Mouse (Mus musculus) liver, embryonic 16.5 days (tissue): ENCODE measurements around the gene Stard3. TPM values are rescaled to one million over a fixed set of nuclear protein-coding genes. Genes with fewer than 3 reads are reported as not detected.
A peak's percentile ranks its signal among the peaks of the same experiment; 100 is the strongest.

Experiments used
- ATAC-seq: fragments of 200-750 bp; cut with Nextera tagmentation; 2 replicates; pipeline ENCODE4 v1.8.0; 2017; ENCODE audit warnings: low read depth, mild to moderate bottlenecking, moderate number of reproducible peaks, moderate library complexity
- H3K27ac ChIP-seq: fragments of 300-500 bp; sonication (generic); 2 replicates; pipeline ENCODE4 v1.5.1; 2014; ENCODE audit warnings: mild to moderate bottlenecking, low read length
- H3K27me3 ChIP-seq: fragments of 300-500 bp; sonication (generic); 2 replicates; pipeline ENCODE4 v1.6.1; 2014; ENCODE audit warnings: low read depth, low read length, mixed read lengths; ENCODE audit not compliant: control insufficient read depth, insufficient read depth
- H3K36me3 ChIP-seq: fragments of 300-500 bp; sonication (generic); 2 replicates; pipeline ENCODE4 v1.6.1; 2014; ENCODE audit warnings: mild to moderate bottlenecking; ENCODE audit not compliant: control insufficient read depth, insufficient read depth
- H3K4me1 ChIP-seq: fragments of 300-500 bp; sonication (generic); 2 replicates; pipeline ENCODE4 v1.6.1; 2014; ENCODE audit warnings: low read depth, low read length, mixed read lengths; ENCODE audit not compliant: control insufficient read depth
- H3K4me2 ChIP-seq: fragments of 300-500 bp; sonication (generic); 2 replicates; pipeline ENCODE4 v1.6.1; 2014; ENCODE audit warnings: low read depth, low read length, mixed read lengths
- H3K4me3 ChIP-seq: fragments of 300-500 bp; sonication (generic); 2 replicates; pipeline ENCODE4 v1.5.1; 2014; ENCODE audit warnings: low read depth, mild to moderate bottlenecking, low read length
- H3K9ac ChIP-seq: fragments of 300-500 bp; sonication (generic); 2 replicates; pipeline ENCODE4 v1.6.1; 2014; ENCODE audit warnings: low read depth, low read length
- H3K9me3 ChIP-seq: fragments of 300-500 bp; sonication (generic); replicated peaks from 2 replicates; pipeline ENCODE4 v1.6.1; 2016; ENCODE audit warnings: low read length; ENCODE audit not compliant: control insufficient read depth
- WGBS: fragments of 180-500 bp; shearing (Covaris S2); extraction: QIAGEN DNeasy Blood & Tissue Kit; methylation state at CpG from one replicate; pipeline ENCODE4 v1.1.7; 2014; ENCODE audit not compliant: insufficient replicate concordance; 5-methylcytosine and 5-hydroxymethylcytosine counted together
- polyA plus RNA-seq: library from polyadenylated mRNA; unstranded; fragments of >200 nt; fragmentation: Nextera tagmentation; extraction: Ambion mirVana; gene quantifications from 2 replicates; pipeline ENCODE4 v1.2.1, GENCODE M21; 2015

Gene Stard3
- polyA plus RNA-seq, 1 experiment from 2014 or later, result 17.3 TPM

DNA sequence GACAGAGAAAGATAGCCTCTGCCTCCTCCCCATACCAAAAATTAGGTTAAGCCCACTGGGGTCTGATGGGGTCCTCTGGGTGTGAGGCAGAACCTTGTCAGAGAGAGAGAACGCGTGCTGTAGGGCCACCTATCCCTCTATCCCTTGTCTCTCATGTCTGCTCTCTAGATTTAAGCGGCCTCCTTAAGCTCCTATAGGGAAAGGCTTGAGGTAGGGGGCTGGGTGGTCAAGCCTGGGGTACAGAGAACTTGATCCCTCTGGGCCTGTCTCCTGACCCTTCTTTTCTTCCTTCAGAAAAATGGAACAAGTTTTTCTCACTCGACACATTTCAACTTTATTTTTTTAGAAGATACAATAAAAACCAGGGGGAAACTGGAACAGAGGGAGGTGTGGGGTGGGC lies 25.3 kb upstream of the Stard3 start:
- 56% methylated on average over 4 of the region's 4 CpGs for WGBS
- no peaks in the 10 kb centered on the region for H3K36me3 ChIP-seq
- no peak overlapping the region for H3K27ac ChIP-seq
- ATAC-seq, result no peak
- peaks cover 94% of the 10 kb centered on the region for H3K27me3 ChIP-seq
- no peaks in the 10 kb centered on the region; the same call in 1 of the 2 replicates for H3K4me1 ChIP-seq
- no peaks in the 10 kb centered on the region for H3K9me3 ChIP-seq
- no peak overlapping the region for H3K9ac ChIP-seq
- no peak overlapping the region for H3K4me3 ChIP-seq
- H3K4me2 ChIP-seq, result no peak overlapping the region

- Histone ChIP-seq H3K36me3 (no peaks in the 10 kb centered on the region), H3K9ac (no peak overlapping the region), H3K4me3 (no peak overlapping the region), H3K27ac (no peak overlapping the region), H3K4me1 (no peaks in the 10 kb centered on the region; the same call in 1 of the 2 replicates), H3K9me3 (no peaks in the 10 kb centered on the region), H3K27me3 (peaks cover 94% of the 10 kb centered on the region), H3K4me2 (no peak overlapping the region)
- 58% methylated on average over 10 of the region's 10 CpGs for WGBS
- ATAC-seq, result no peak
Measured at GRCm38 (mm10) chr11:98333263-98333696, 24.9 kb upstream of the Stard3 start.

DNA sequence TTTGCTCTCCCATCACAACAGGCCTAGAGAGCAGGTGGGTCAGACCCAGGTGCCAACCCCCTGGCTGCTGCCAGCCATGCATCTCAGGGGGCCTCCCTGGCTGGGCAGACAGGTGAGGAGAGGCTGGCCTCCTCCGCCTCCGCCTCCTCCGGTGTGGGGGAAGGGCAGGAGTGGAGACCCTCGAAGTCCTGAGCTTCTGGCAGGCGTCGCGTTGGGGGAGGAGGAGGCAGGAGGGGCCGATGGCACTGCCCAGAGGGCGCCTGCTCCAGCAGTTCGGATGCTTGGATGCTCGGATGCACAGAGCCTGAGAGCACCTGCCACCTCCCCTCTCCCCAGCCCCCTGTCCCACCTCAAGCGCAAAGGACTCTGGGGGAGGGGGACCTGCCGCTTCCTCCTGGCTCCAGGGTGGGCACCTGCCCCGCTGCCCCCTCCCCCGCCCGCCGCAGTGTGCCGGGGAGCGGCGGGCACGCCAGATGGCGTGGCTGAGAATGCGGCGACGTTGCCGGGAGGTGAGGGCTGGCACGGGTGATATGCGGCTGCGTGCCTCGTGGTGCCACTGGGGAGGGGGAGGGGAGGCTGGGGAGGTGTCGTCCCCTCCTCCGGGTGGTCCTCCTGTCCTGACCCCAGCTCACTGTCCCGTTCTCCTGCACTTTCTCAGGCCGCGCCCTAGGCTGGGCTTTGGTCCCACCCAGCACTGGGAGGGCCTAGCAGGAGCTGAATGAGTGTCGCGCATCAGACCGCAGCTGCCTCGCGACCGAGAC lies 24.0 kb upstream of the Stard3 start:
- Histone ChIP-seq H3K4me3 (no peak overlapping the region), H3K36me3 (no peaks in the 10 kb centered on the region), H3K4me1 (no peaks in the 10 kb centered on the region; the same call in 1 of the 2 replicates), H3K9ac (no peak overlapping the region), H3K27me3 (peaks cover 94% of the 10 kb centered on the region), H3K9me3 (no peaks in the 10 kb centered on the region), H3K4me2 (no peak overlapping the region), H3K27ac (no peak overlapping the region)
- ATAC-seq, result no peak
- 7% methylated on average over 39 of the region's 41 CpGs for WGBS

DNA sequence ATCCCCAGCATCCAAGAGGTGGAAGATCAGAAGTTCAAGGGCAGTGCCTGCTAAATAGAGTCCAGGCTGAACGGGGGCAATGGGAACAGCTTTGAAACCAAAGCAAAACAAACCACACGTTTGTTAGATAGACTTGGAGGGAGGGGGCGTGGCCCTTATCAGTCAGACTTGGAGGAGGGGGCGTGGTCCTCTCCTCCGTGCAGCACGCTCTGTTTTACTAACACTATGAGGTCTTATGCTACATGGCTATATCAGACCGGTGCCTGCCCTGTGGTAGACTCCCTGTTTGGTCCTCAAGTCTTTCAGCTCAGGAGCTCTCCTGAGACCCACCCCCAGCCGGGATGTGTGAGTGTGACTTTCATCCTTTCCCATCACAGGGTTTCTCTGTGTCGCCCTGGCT lies 22.9 kb upstream of the Stard3 start:
- ATAC-seq, result no peak
- Histone ChIP-seq H3K4me2 (no peak overlapping the region), H3K36me3 (no peaks in the 10 kb centered on the region), H3K4me3 (no peak overlapping the region), H3K27ac (no peak overlapping the region), H3K4me1 (no peaks in the 10 kb centered on the region; the same call in 1 of the 2 replicates), H3K9ac (no peak overlapping the region), H3K27me3 (peaks cover 94% of the 10 kb centered on the region), H3K9me3 (no peaks in the 10 kb centered on the region)
- 8% methylated on average over 9 of the region's 9 CpGs for WGBS

DNA sequence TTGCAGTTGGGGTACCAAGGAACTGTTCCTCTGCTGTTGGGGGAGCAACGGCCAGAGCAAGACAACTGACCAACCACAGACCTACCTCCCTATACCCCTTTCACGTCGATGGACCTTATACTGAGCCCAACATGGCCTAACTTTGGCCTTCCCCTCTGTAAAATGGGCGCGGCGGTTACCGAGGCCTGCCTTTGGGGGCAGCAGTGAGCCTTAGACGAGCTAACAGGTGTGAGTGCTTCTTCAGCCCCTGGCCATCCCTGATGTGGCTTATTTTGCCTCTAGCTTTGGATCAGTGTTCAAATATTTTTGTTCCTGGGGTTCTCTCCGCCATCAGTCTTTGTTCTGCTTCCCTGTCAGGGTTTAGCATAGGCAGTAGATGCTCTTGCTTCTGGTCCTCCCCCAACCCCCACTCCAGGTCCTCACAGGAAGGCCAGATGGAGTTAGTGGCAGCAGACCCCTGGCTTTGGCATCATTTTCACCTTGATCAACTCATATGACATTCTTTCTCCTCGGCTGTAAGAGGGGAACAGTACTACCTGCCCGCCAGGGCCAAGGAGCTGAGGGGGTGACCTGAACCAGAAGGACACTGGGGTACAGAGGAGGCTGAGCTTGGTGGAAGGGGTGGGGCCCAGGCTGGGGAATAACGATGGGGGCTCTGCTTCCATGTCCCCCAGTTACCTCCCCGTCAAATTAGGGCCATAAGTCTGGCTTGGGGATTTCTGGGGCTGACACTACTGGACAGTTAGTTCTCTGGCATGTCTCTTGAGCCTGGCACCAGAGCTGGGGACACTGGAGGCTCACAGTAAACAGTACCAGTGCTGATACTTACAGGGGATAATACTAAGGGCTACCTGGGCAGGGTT lies 21.7 kb upstream of the Stard3 start:
- Histone ChIP-seq H3K9ac (no peak overlapping the region), H3K4me1 (no peaks in the 10 kb centered on the region; the same call in 1 of the 2 replicates), H3K27me3 (peaks cover 92% of the 10 kb centered on the region), H3K27ac (no peak overlapping the region), H3K36me3 (no peaks in the 10 kb centered on the region), H3K4me3 (no peak overlapping the region), H3K4me2 (no peak overlapping the region), H3K9me3 (no peaks in the 10 kb centered on the region)
- no peak for ATAC-seq
- 6% methylated on average over 13 of the region's 13 CpGs for WGBS

DNA sequence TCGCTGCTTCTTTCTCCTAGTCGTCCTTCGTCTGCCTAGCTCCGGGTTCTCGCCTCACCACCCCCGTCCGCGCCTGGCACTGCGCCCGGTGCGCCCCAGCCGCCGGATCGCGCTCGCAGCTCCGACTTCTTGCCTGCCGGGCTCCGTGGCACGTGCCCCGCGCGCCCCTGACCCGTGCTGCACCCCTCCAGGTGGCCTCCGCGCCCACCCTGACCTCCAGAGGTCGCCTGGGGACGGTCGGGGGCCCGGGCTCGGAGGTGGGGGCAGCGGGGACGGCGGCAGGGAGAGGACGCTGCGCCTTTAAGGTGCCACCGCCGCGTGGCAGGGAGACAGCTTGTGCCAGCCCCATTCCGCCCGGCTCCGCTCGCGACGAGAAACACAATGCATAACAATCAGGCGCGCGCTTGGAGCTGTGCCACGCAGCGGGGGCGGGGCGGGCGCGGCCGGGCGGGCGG lies 19.6 kb upstream of the Stard3 start:
- peak overlapping the region; percentile 64 for H3K4me2 ChIP-seq
- ATAC-seq, result no peak
- H3K27me3 ChIP-seq, result peaks cover 91% of the 10 kb centered on the region
- H3K9me3 ChIP-seq, result no peaks in the 10 kb centered on the region
- H3K4me3 ChIP-seq, result peak overlapping the region; percentile 44
- WGBS, result under 1% methylated on average over 48 of the region's 57 CpGs
- no peak overlapping the region for H3K9ac ChIP-seq
- peaks cover 4% of the 10 kb centered on the region for H3K4me1 ChIP-seq
- no peaks in the 10 kb centered on the region for H3K36me3 ChIP-seq
- no peak overlapping the region for H3K27ac ChIP-seq

DNA sequence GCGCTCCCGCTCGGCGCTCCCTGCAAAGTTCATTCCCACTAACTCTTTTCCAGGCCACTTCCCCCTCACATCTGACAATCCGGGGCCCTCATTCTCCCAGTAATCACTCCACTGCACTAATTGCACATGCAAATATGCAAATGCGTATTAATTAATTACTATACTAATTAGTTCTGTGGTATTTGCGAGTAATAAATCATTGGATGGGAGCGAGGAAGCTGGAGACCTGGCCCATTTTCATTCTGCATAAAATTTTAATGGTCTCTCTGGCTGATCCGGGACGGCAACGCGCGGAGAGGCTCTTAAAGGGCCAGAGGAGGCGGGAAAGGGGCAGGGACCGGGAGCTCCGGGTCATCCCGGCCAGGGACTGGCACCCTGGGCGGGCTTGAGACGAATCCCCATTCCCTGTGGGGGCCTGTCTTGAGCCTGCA lies 19.1 kb upstream of the Stard3 start:
- H3K36me3 ChIP-seq, result no peaks in the 10 kb centered on the region
- peaks cover 4% of the 10 kb centered on the region for H3K4me1 ChIP-seq
- no peak overlapping the region for H3K9ac ChIP-seq
- peak overlapping the region; percentile 44 for H3K4me3 ChIP-seq
- H3K4me2 ChIP-seq, result peak overlapping the region; percentile 64
- H3K9me3 ChIP-seq, result no peaks in the 10 kb centered on the region
- no peak for ATAC-seq
- peaks cover 85% of the 10 kb centered on the region for H3K27me3 ChIP-seq
- WGBS, result 2% methylated on average over 15 of the region's 19 CpGs
- H3K27ac ChIP-seq, result no peak overlapping the region

DNA sequence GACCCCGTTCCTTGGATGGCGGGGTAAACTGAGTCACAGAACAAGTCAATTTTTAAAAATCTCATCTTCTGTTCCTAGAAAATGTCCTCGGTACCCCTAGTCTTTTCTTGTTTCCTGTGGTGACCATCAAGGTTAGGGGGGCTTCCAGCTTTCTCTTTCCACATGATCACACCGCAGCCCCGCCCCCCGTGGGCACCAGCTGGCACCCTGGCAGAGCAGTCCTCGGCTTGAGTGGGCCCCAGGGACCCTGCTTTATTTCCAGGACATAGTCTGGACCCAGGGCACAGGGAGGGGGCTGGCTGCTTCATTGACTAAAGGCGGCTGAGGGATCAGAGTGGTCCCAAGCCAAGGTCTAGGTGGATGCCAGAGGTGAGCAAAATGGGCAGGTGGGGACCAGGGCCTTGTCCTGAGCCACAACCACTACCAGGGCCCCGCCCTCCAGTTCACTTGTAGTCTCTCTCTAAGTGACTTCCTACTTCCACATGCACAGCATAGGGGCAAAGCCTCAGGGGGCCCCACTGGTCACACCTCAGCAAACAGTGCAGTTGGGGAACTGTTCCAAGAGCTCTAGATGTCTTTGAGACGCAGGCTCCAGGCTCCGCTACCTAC lies 18.4 kb upstream of the Stard3 start:
- Histone ChIP-seq H3K27me3 (peaks cover 78% of the 10 kb centered on the region), H3K36me3 (no peaks in the 10 kb centered on the region), H3K4me2 (no peak overlapping the region), H3K27ac (no peak overlapping the region), H3K9ac (no peak overlapping the region), H3K4me3 (no peak overlapping the region), H3K4me1 (peaks cover 4% of the 10 kb centered on the region), H3K9me3 (no peaks in the 10 kb centered on the region)
- 6% methylated on average over 11 of the region's 11 CpGs for WGBS
- ATAC-seq, result no peak
